Mouse (Mus musculus) fibroblast of lung, adult 2 months (primary cell): ENCODE data around the gene Epb41.

Experiments
- DNase-seq: peaks from one replicate; pipeline ENCODE4 v3.0.0-alpha.2; 2011; ENCODE audit warnings: low read depth

Gene Epb41

GRCm38 (mm10) chr4:132043726-132044125, 31.4 kb downstream of the Epb41 start:
- no peak for DNase-seq

GRCm38 (mm10) chr4:132041471-132042332, 33.4 kb downstream of the Epb41 start:
- DNase-seq, result no peak

GRCm38 (mm10) chr4:132039975-132040645, 35.0 kb downstream of the Epb41 start:
- DNase-seq, result no peak

GRCm38 (mm10) chr4:132039521-132039920, 35.6 kb downstream of the Epb41 start:
- no peak for DNase-seq

- DNase-seq, result no peak
Measured at GRCm38 (mm10) chr4:132038809-132039208, 36.3 kb downstream of the Epb41 start.

- DNase-seq, result no peak
Measured at GRCm38 (mm10) chr4:132037991-132038390, 37.1 kb downstream of the Epb41 start.

GRCm38 (mm10) chr4:132037137-132037536, 38.0 kb downstream of the Epb41 start:
- no peak for DNase-seq

- no peak for DNase-seq
Measured at GRCm38 (mm10) chr4:132034242-132034641, 40.9 kb downstream of the Epb41 start.

GRCm38 (mm10) chr4:132033183-132033582, 41.9 kb downstream of the Epb41 start:
- no peak for DNase-seq

GRCm38 (mm10) chr4:132029851-132030741, 45.0 kb downstream of the Epb41 start:
- DNase-seq, result no peak

GRCm38 (mm10) chr4:132027806-132028205, 47.3 kb downstream of the Epb41 start:
- no peak for DNase-seq

GRCm38 (mm10) chr4:132027167-132027566, 48.0 kb downstream of the Epb41 start:
- DNase-seq, result no peak

- no peak for DNase-seq
Measured at GRCm38 (mm10) chr4:132025738-132026527, 49.2 kb downstream of the Epb41 start.

GRCm38 (mm10) chr4:132025264-132025663, 49.9 kb downstream of the Epb41 start:
- DNase-seq, result no peak

GRCm38 (mm10) chr4:132023816-132024215, 51.3 kb downstream of the Epb41 start:
- no peak for DNase-seq

- DNase-seq, result no peak
Measured at GRCm38 (mm10) chr4:132022639-132023038, 52.5 kb downstream of the Epb41 start.

GRCm38 (mm10) chr4:132021883-132022282, 53.2 kb downstream of the Epb41 start:
- no peak for DNase-seq

GRCm38 (mm10) chr4:132018547-132018946, 56.6 kb downstream of the Epb41 start:
- no peak for DNase-seq

- DNase-seq, result no peak
Measured at GRCm38 (mm10) chr4:132015374-132015773, 59.7 kb downstream of the Epb41 start.

GRCm38 (mm10) chr4:132011619-132012018, 63.5 kb downstream of the Epb41 start:
- DNase-seq, result no peak

- DNase-seq, result no peak
Measured at GRCm38 (mm10) chr4:132010416-132010815, 64.7 kb downstream of the Epb41 start.
